In genomic region chr17:62880311-62881175, GRCm38 (mm10) we compare ENCODE assay signal across 8 mouse cellular contexts. TPM values are rescaled to one million over a fixed set of nuclear protein-coding genes. Genes with fewer than 3 reads are reported as not detected.
DNase-seq lines count a peak whose midpoint lies in the region; ATAC-seq lines count a peak whose summit lies in the region.

No protein-coding gene starts in this region.

- H3K9me3 ChIP-seq in liver, embryonic 12.5 days (replicated peaks): no peaks in the 10 kb centered on the region
- H3K9me3 ChIP-seq in neural tube, embryonic 15.5 days (replicated peaks): no peaks in the 10 kb centered on the region

- peaks cover 67% of the 10 kb centered on the region for H3K27me3 ChIP-seq in liver, embryonic 12.5 days (replicated peaks)
- H3K27me3 ChIP-seq in neural tube, embryonic 15.5 days (replicated peaks): no peaks in the 10 kb centered on the region

- peak overlapping the region; percentile 69 for H3K4me2 ChIP-seq in liver, embryonic 12.5 days
- H3K4me2 ChIP-seq in neural tube, embryonic 15.5 days: peak overlapping the region; percentile 99

- peak overlapping the region; percentile 53 for H3K9ac ChIP-seq in liver, embryonic 12.5 days
- peak overlapping the region; percentile 89 for H3K9ac ChIP-seq in neural tube, embryonic 15.5 days (replicated peaks)

- 0 out of 2 replicates have a peak, but pooled peaks have one; percentile 13 for ATAC-seq in liver, embryonic 12.5 days
- peak; percentile 8 for ATAC-seq in neural tube, embryonic 15.5 days (ENCODE audit: low FRiP score)

- peak overlapping the region; percentile 57 for H3K4me3 ChIP-seq in liver, embryonic 12.5 days
- H3K4me3 ChIP-seq in neural tube, embryonic 15.5 days (replicated peaks): peak overlapping the region; percentile 86

- peaks cover 16% of the 10 kb centered on the region; the same call in 1 of the 2 replicates for H3K4me1 ChIP-seq in liver, embryonic 12.5 days
- H3K4me1 ChIP-seq in neural tube, embryonic 15.5 days: peaks cover 14% of the 10 kb centered on the region

- DNase-seq in spleen, adult 18-20 months: peak; percentile 10 to 25
- no peak for DNase-seq in spleen, adult 12 weeks (ENCODE audit: low spot score)
- peak; percentile 63 for DNase-seq in embryo, embryonic 10 days (ENCODE audit: low spot score)
- DNase-seq in heart, adult 9 months (ENCODE audit: low spot score in 2 of 2): peak; percentile 16 to 25
- DNase-seq in kidney, adult 8-10 months: peak; percentile 19 to 24
- peak; percentile 57 for DNase-seq in urinary bladder, adult 2 months (ENCODE audit: low spot score)

- under 1% methylated on average over 81 of the region's 82 CpGs for WGBS in liver, embryonic 12.5 days (ENCODE audit: insufficient replicate concordance)
- under 1% methylated on average over 70 of the region's 82 CpGs for WGBS in neural tube, embryonic 15.5 days

- H3K36me3 ChIP-seq in liver, embryonic 12.5 days: no peaks in the 10 kb centered on the region
- no peaks in the 10 kb centered on the region for H3K36me3 ChIP-seq in neural tube, embryonic 15.5 days

- H3K27ac ChIP-seq in liver, embryonic 12.5 days: 0 out of 2 replicates have a peak overlapping the region, but pooled peaks have one; percentile 30
- peak overlapping the region; percentile 93 for H3K27ac ChIP-seq in neural tube, embryonic 15.5 days (replicated peaks)

RNA-seq across cellular contexts. Expression of gene Efna5, which starts 0.6 kb away (rescaled TPM):
- 4.4 and 5.1 TPM in 2 replicates for polyA plus RNA-seq in liver, embryonic 12.5 days (2016; fragmentation: Nextera tagmentation; extraction: Ambion mirVana)
- 44.4 and 46.0 TPM in 2 replicates for polyA plus RNA-seq in neural tube, embryonic 15.5 days (2015; fragmentation: Nextera tagmentation; extraction: Ambion mirVana)
- polyA plus RNA-seq in urinary bladder, adult 2 months (2012; rRNA removed): 9.4 and 15.8 TPM in 2 replicates
